Mouse (Mus musculus): ENCODE data around the gene E030018B13Rik. TPM values are rescaled to one million over a fixed set of nuclear protein-coding genes. Genes with fewer than 3 reads are reported as not detected.

The E030018B13Rik gene
- 0.29 TPM for polyA plus RNA-seq (2017; shearing (Covaris generic))

GRCm38 (mm10) chr7:63916268-63916907, at the start of gene E030018B13Rik:
Gene E030018B13Rik, plus strand, starts transcription at chr7:63916857.

GRCm38 (mm10) chr7:63938914-63939396, 22.3 kb downstream of the E030018B13Rik start, which contains the start of gene Klf13:
Gene Klf13, minus strand, starts transcription at chr7:63938915.

Other genes starting within 250 kb of the E030018B13Rik start
- gene Klf13, start 22.1 kb downstream of the E030018B13Rik start, polyA plus RNA-seq (2017; shearing (Covaris generic)) = 368 TPM
- gene Trpm1, start 237.0 kb downstream of the E030018B13Rik start, polyA plus RNA-seq (2017; shearing (Covaris generic)) = 11.9 TPM

All from CD4-positive, CD25-positive, alpha-beta regulatory T cell (primary cell).